Mouse (Mus musculus): ENCODE measurements around the gene Pnkd. TPM values are rescaled to one million over a fixed set of nuclear protein-coding genes. Genes with fewer than 3 reads are reported as not detected.
"Not testable (repeated sequence)": the region's sequence is repeated elsewhere in the genome, so short reads cannot be mapped to it uniquely, and the experiment has no call there.

Pnkd gene
- total RNA-seq, 2 experiments from 2014 or later: 0.76 to 12.2 TPM

GRCm38 (mm10) chr1:74396456-74397222 is 111.9 kb downstream of the Pnkd start:
- not testable (repeated sequence) for ATAC-seq (replicated peaks; ENCODE audit: low FRiP score, poor library complexity, severe bottlenecking)

- ATAC-seq (replicated peaks; ENCODE audit: low FRiP score, poor library complexity, severe bottlenecking): peak; percentile 92
Observed at GRCm38 (mm10) chr1:74397268-74397918, 112.7 kb downstream of the Pnkd start.

GRCm38 (mm10) chr1:74397919-74398451 is 113.3 kb downstream of the Pnkd start:
- peak; percentile 53 for ATAC-seq (replicated peaks; ENCODE audit: low FRiP score, poor library complexity, severe bottlenecking)

- no peak for ATAC-seq (replicated peaks; ENCODE audit: low FRiP score, poor library complexity, severe bottlenecking)
Observed at GRCm38 (mm10) chr1:74400531-74400930, 115.8 kb downstream of the Pnkd start.

- ATAC-seq (replicated peaks; ENCODE audit: low FRiP score, poor library complexity, severe bottlenecking): no peak
Observed at GRCm38 (mm10) chr1:74401015-74401702, 116.4 kb downstream of the Pnkd start.

Other genes with a start within 250 kb of the Pnkd start
- 20.5 and 21.6 TPM in 2 replicates for gene Tns1, start 160.5 kb upstream of the Pnkd start, total RNA-seq (2015; ENCODE audit: low replicate concordance)
- 20.0 and 49.5 TPM in 2 replicates for gene Tns1, start 160.5 kb upstream of the Pnkd start, total RNA-seq (2017; ENCODE audit: low replicate concordance)
- gene Rufy4, start 159.4 kb upstream of the Pnkd start, total RNA-seq (2015; ENCODE audit: low replicate concordance): not detected in 2 replicates
- gene Rufy4, start 159.4 kb upstream of the Pnkd start, total RNA-seq (2017; ENCODE audit: low replicate concordance): 0.13 TPM in 1 of 2 replicates, not detected in the other
- 6.3 and 6.8 TPM in 2 replicates for gene Cxcr2, start 130.9 kb upstream of the Pnkd start, total RNA-seq (2015; ENCODE audit: low replicate concordance)
- 6.8 and 11.6 TPM in 2 replicates for gene Cxcr2, start 130.9 kb upstream of the Pnkd start, total RNA-seq (2017; ENCODE audit: low replicate concordance)
- not detected in 2 replicates for gene Cxcr1, start 90.3 kb upstream of the Pnkd start, total RNA-seq (2015; ENCODE audit: low replicate concordance)
- gene Cxcr1, start 90.3 kb upstream of the Pnkd start, total RNA-seq (2017; ENCODE audit: low replicate concordance): not detected in 2 replicates
- gene Arpc2, start 48.8 kb upstream of the Pnkd start, total RNA-seq (2015; ENCODE audit: low replicate concordance): 228 and 243 TPM in 2 replicates
- 69.4 and 89.7 TPM in 2 replicates for gene Arpc2, start 48.8 kb upstream of the Pnkd start, total RNA-seq (2017; ENCODE audit: low replicate concordance)
- not detected in 2 replicates for gene Gpbar1, start 6.4 kb upstream of the Pnkd start, total RNA-seq (2015; ENCODE audit: low replicate concordance)
- gene Gpbar1, start 6.4 kb upstream of the Pnkd start, total RNA-seq (2017; ENCODE audit: low replicate concordance): not detected in 2 replicates
- gene Aamp, start 192 bp upstream of the Pnkd start, total RNA-seq (2015; ENCODE audit: low replicate concordance): 12.6 and 14.3 TPM in 2 replicates
- 17.1 and 26.6 TPM in 2 replicates for gene Aamp, start 192 bp upstream of the Pnkd start, total RNA-seq (2017; ENCODE audit: low replicate concordance)
- not detected in 2 replicates for gene Tmbim1, start 20.7 kb downstream of the Pnkd start, total RNA-seq (2015; ENCODE audit: low replicate concordance)
- gene Tmbim1, start 20.7 kb downstream of the Pnkd start, total RNA-seq (2017; ENCODE audit: low replicate concordance): 0.45 and 0.90 TPM in 2 replicates
- gene Catip, start 77.2 kb downstream of the Pnkd start, total RNA-seq (2015; ENCODE audit: low replicate concordance): not detected in 2 replicates
- gene Catip, start 77.2 kb downstream of the Pnkd start, total RNA-seq (2017; ENCODE audit: low replicate concordance): not detected in 2 replicates
- gene Slc11a1, start 90.3 kb downstream of the Pnkd start, total RNA-seq (2015; ENCODE audit: low replicate concordance): 7.5 and 9.0 TPM in 2 replicates
- 12.5 and 19.4 TPM in 2 replicates for gene Slc11a1, start 90.3 kb downstream of the Pnkd start, total RNA-seq (2017; ENCODE audit: low replicate concordance)
- gene Ctdsp1, start 106.6 kb downstream of the Pnkd start, total RNA-seq (2015; ENCODE audit: low replicate concordance): 64.5 and 65.0 TPM in 2 replicates
- gene Ctdsp1, start 106.6 kb downstream of the Pnkd start, total RNA-seq (2017; ENCODE audit: low replicate concordance): 18.5 and 26.8 TPM in 2 replicates
- not detected in 2 replicates for gene Vil1, start 124.4 kb downstream of the Pnkd start, total RNA-seq (2015; ENCODE audit: low replicate concordance)
- 0.64 TPM in 1 of 2 replicates, not detected in the other for gene Vil1, start 124.4 kb downstream of the Pnkd start, total RNA-seq (2017; ENCODE audit: low replicate concordance)
- gene Cnot9, start 221.1 kb downstream of the Pnkd start, total RNA-seq (2015; ENCODE audit: low replicate concordance): 28.5 and 39.6 TPM in 2 replicates
- 19.6 and 43.3 TPM in 2 replicates for gene Cnot9, start 221.1 kb downstream of the Pnkd start, total RNA-seq (2017; ENCODE audit: low replicate concordance)

Data from erythroid progenitor cell, adult 5-6 weeks (primary cell).